Mouse (Mus musculus) hindbrain, embryonic 14.5 days (tissue): ENCODE measurements at regions not wholly inside any gene's neighbourhood (a gene's known extent, or its start where the extent isn't known, plus 50 kb on each side); places are given as distances from the start of the nearest gene placed in this dataset.

Experiments used
- ATAC-seq: fragments of 200-750 bp; cut with Nextera tagmentation; 2 replicates; pipeline ENCODE4 v1.8.0; 2017; ENCODE audit warnings: moderate number of reproducible peaks, mild to moderate bottlenecking, moderate TSS enrichment, moderate library complexity; ENCODE audit not compliant: low FRiP score
- DNase-seq: peaks from one replicate; pipeline ENCODE4 v3.0.0-alpha.2; 2015; ENCODE audit warnings: low spot score
- H3K27ac ChIP-seq: fragments of 300-500 bp; sonication (generic); 2 replicates; pipeline ENCODE4 v1.5.1; 2014; ENCODE audit warnings: mild to moderate bottlenecking, moderate library complexity
- H3K27me3 ChIP-seq: fragments of 300-500 bp; sonication (generic); 2 replicates; pipeline ENCODE4 v1.6.1; 2014; ENCODE audit warnings: mild to moderate bottlenecking, low read length, mixed read lengths; ENCODE audit not compliant: control insufficient read depth, insufficient read depth
- H3K36me3 ChIP-seq: fragments of 300-500 bp; sonication (generic); replicated peaks from 2 replicates; pipeline ENCODE4 v1.6.1; 2014; ENCODE audit not compliant: control insufficient read depth, insufficient read depth
- H3K4me1 ChIP-seq: fragments of 300-500 bp; sonication (generic); replicated peaks from 2 replicates; pipeline ENCODE4 v1.6.1; 2014; ENCODE audit warnings: antibody characterized with exemption, low read length, mixed read lengths; ENCODE audit not compliant: control insufficient read depth, insufficient read depth
- H3K4me2 ChIP-seq: fragments of 300-500 bp; sonication (generic); replicated peaks from 2 replicates; pipeline ENCODE4 v1.6.1; 2014; ENCODE audit warnings: mild to moderate bottlenecking, moderate library complexity
- H3K4me3 ChIP-seq: fragments of 300-500 bp; sonication (generic); replicated peaks from 2 replicates; pipeline ENCODE4 v1.5.1; 2014; ENCODE audit warnings: mild to moderate bottlenecking, low read length
- H3K9ac ChIP-seq: fragments of 300-500 bp; sonication (generic); 2 replicates; pipeline ENCODE4 v1.6.1; 2014
- H3K9me3 ChIP-seq: fragments of 300-500 bp; sonication (generic); 2 replicates; pipeline ENCODE4 v1.6.1; 2016; ENCODE audit warnings: low read length; ENCODE audit not compliant: control insufficient read depth
- WGBS: fragments of 180-500 bp; shearing (Covaris S2); extraction: QIAGEN DNeasy Blood & Tissue Kit; methylation state at CpG from one replicate; pipeline ENCODE4 v1.1.7; 2014; 5-methylcytosine and 5-hydroxymethylcytosine counted together

- Histone ChIP-seq H3K4me2 (no peak overlapping the region), H3K4me3 (no peak overlapping the region), H3K4me1 (no peaks in the 10 kb centered on the region), H3K27ac (no peak overlapping the region), H3K9me3 (no peaks in the 10 kb centered on the region), H3K9ac (no peak overlapping the region), H3K36me3 (no peaks in the 10 kb centered on the region), H3K27me3 (no peaks in the 10 kb centered on the region)
- no peak for ATAC-seq
- no peak for DNase-seq
- WGBS, result 85% methylated on average over 4 of the region's 4 CpGs
Observed at GRCm38 (mm10) chr17:4113021-4113420, 417.0 kb upstream of the Nox3 start.

- H3K27me3 ChIP-seq, result no peaks in the 10 kb centered on the region
- H3K4me3 ChIP-seq, result no peak overlapping the region
- ATAC-seq (no peak), DNase-seq (no peak)
- H3K4me2 ChIP-seq, result no peak overlapping the region
- H3K36me3 ChIP-seq, result no peaks in the 10 kb centered on the region
- no peaks in the 10 kb centered on the region for H3K4me1 ChIP-seq
- no peak overlapping the region for H3K27ac ChIP-seq
- H3K9me3 ChIP-seq, result no peaks in the 10 kb centered on the region
- no peak overlapping the region for H3K9ac ChIP-seq
- 82% methylated on average over 3 of the region's 3 CpGs for WGBS
Observed at GRCm38 (mm10) chr17:4116476-4116875, 420.4 kb upstream of the Nox3 start.

- ATAC-seq (no peak), DNase-seq (no peak)
- 57% methylated on average over 3 of the region's 3 CpGs for WGBS
- H3K9me3 ChIP-seq, result no peaks in the 10 kb centered on the region
- H3K4me2 ChIP-seq, result no peak overlapping the region
- no peaks in the 10 kb centered on the region for H3K36me3 ChIP-seq
- H3K27me3 ChIP-seq, result no peaks in the 10 kb centered on the region
- no peak overlapping the region for H3K4me3 ChIP-seq
- H3K27ac ChIP-seq, result no peak overlapping the region
- H3K9ac ChIP-seq, result no peak overlapping the region
- H3K4me1 ChIP-seq, result no peaks in the 10 kb centered on the region
Observed at GRCm38 (mm10) chr17:4133678-4134077, 437.6 kb upstream of the Nox3 start.

- ATAC-seq, result no peak
- H3K36me3 ChIP-seq, result no peaks in the 10 kb centered on the region
- H3K4me1 ChIP-seq, result no peaks in the 10 kb centered on the region
- no peak overlapping the region for H3K9ac ChIP-seq
- H3K27me3 ChIP-seq, result no peaks in the 10 kb centered on the region
- no peak overlapping the region for H3K27ac ChIP-seq
- no peak overlapping the region for H3K4me2 ChIP-seq
- 89% methylated on average over 2 of the region's 2 CpGs for WGBS
- no peaks in the 10 kb centered on the region for H3K9me3 ChIP-seq
- no peak for DNase-seq
- H3K4me3 ChIP-seq, result no peak overlapping the region
Observed at GRCm38 (mm10) chr17:4163502-4163901, 467.4 kb upstream of the Nox3 start.

GRCm38 (mm10) chr17:4173951-4174361 is 477.9 kb upstream of the Nox3 start:
- Histone ChIP-seq H3K4me1 (peaks cover 5% of the 10 kb centered on the region; the same call in 1 of the 2 replicates), H3K4me3 (no peak overlapping the region), H3K9ac (no peak overlapping the region), H3K4me2 (no peak overlapping the region), H3K9me3 (no peaks in the 10 kb centered on the region), H3K27me3 (no peaks in the 10 kb centered on the region), H3K27ac (no peak overlapping the region), H3K36me3 (no peaks in the 10 kb centered on the region)
- WGBS, result 62% methylated on average over 4 of the region's 4 CpGs
- ATAC-seq, result no peak
- DNase-seq, result peak; percentile 23

- DNase-seq (no peak), ATAC-seq (no peak)
- Histone ChIP-seq H3K9me3 (no peaks in the 10 kb centered on the region), H3K4me3 (no peak overlapping the region), H3K36me3 (no peaks in the 10 kb centered on the region), H3K9ac (no peak overlapping the region), H3K4me2 (no peak overlapping the region), H3K27me3 (no peaks in the 10 kb centered on the region), H3K4me1 (peaks cover 5% of the 10 kb centered on the region; the same call in 1 of the 2 replicates), H3K27ac (no peak overlapping the region)
- 52% methylated on average over 9 of the region's 9 CpGs for WGBS
Observed at GRCm38 (mm10) chr17:4175006-4175405, 478.9 kb upstream of the Nox3 start.

GRCm38 (mm10) chr17:4176524-4176923 is 480.5 kb upstream of the Nox3 start:
- Histone ChIP-seq H3K4me2 (no peak overlapping the region), H3K4me3 (no peak overlapping the region)
- WGBS, result 83% methylated on average over 2 of the region's 3 CpGs

GRCm38 (mm10) chr17:4177485-4178150 is 481.6 kb upstream of the Nox3 start:
- WGBS, result 35% methylated on average over 9 of the region's 9 CpGs
- H3K9me3 ChIP-seq, result no peaks in the 10 kb centered on the region
- H3K4me2 ChIP-seq, result peak overlapping the region; percentile 15; the same call in 1 of the 2 replicates
- no peaks in the 10 kb centered on the region for H3K27me3 ChIP-seq
- H3K4me1 ChIP-seq, result peaks cover 5% of the 10 kb centered on the region; the same call in 1 of the 2 replicates
- ATAC-seq, result peak; percentile 43; the same call in 1 of the 2 replicates
- peak; percentile 41 for DNase-seq
- no peak overlapping the region for H3K9ac ChIP-seq
- no peaks in the 10 kb centered on the region for H3K36me3 ChIP-seq
- no peak overlapping the region for H3K4me3 ChIP-seq
- no peak overlapping the region; the same call in 1 of the 2 replicates for H3K27ac ChIP-seq

More at GRCm38 (mm10) chr17:4176524-4176923, 480.5 kb upstream of the Nox3 start:
- no peaks in the 10 kb centered on the region for H3K9me3 ChIP-seq
- H3K27ac ChIP-seq, result no peak overlapping the region
- no peaks in the 10 kb centered on the region for H3K36me3 ChIP-seq
- no peaks in the 10 kb centered on the region for H3K27me3 ChIP-seq
- ATAC-seq (no peak), DNase-seq (no peak)
- no peak overlapping the region for H3K9ac ChIP-seq
- H3K4me1 ChIP-seq, result peaks cover 5% of the 10 kb centered on the region; the same call in 1 of the 2 replicates

- Histone ChIP-seq H3K36me3 (no peaks in the 10 kb centered on the region), H3K9me3 (no peaks in the 10 kb centered on the region), H3K9ac (no peak overlapping the region), H3K4me1 (peaks cover 5% of the 10 kb centered on the region; the same call in 1 of the 2 replicates), H3K4me2 (no peak overlapping the region), H3K4me3 (no peak overlapping the region), H3K27me3 (no peaks in the 10 kb centered on the region), H3K27ac (no peak overlapping the region)
- DNase-seq, result no peak
- ATAC-seq, result no peak
- WGBS, result 54% methylated on average over 1 of the region's 1 CpGs
Observed at GRCm38 (mm10) chr17:4179271-4179670, 483.2 kb upstream of the Nox3 start.
